Mouse (Mus musculus) embryonic facial prominence, embryonic 15.5 days (tissue): ENCODE data around the gene Tfdp1. TPM values are rescaled to one million over a fixed set of nuclear protein-coding genes. Genes with fewer than 3 reads are reported as not detected.

Experiments used
- ATAC-seq: fragments of 200-750 bp; cut with Nextera tagmentation; 2 replicates; pipeline ENCODE4 v1.8.0; 2017; ENCODE audit warnings: low read depth, moderate TSS enrichment; ENCODE audit not compliant: insufficient number of reproducible peaks, low FRiP score, low TSS enrichment
- H3K27ac ChIP-seq: fragments of 300-500 bp; sonication (generic); replicated peaks from 2 replicates; pipeline ENCODE4 v1.5.1; 2015; ENCODE audit warnings: mild to moderate bottlenecking, inconsistent platforms
- H3K27me3 ChIP-seq: fragments of 300-500 bp; sonication (generic); 2 replicates; pipeline ENCODE4 v1.6.1; 2015; ENCODE audit warnings: inconsistent platforms
- H3K36me3 ChIP-seq: fragments of 300-500 bp; sonication (generic); 2 replicates; pipeline ENCODE4 v1.6.1; 2015; ENCODE audit warnings: mild to moderate bottlenecking, inconsistent platforms
- H3K4me1 ChIP-seq: fragments of 300-500 bp; sonication (generic); 2 replicates; pipeline ENCODE4 v1.6.1; 2015; ENCODE audit warnings: inconsistent platforms
- H3K4me2 ChIP-seq: fragments of 300-500 bp; sonication (generic); replicated peaks from 2 replicates; pipeline ENCODE4 v1.6.1; 2015; ENCODE audit warnings: mild to moderate bottlenecking, inconsistent platforms
- H3K4me3 ChIP-seq: fragments of 300-500 bp; sonication (generic); replicated peaks from 2 replicates; pipeline ENCODE4 v1.5.1; 2015; ENCODE audit warnings: mild to moderate bottlenecking, inconsistent platforms
- H3K9ac ChIP-seq: fragments of 300-500 bp; sonication (generic); 2 replicates; pipeline ENCODE4 v1.6.1; 2015; ENCODE audit warnings: inconsistent platforms
- H3K9me3 ChIP-seq: fragments of 300-500 bp; sonication (generic); replicated peaks from 2 replicates; pipeline ENCODE4 v1.6.1; 2016; ENCODE audit warnings: inconsistent platforms
- WGBS: fragments of 180-500 bp; shearing (Covaris S2); methylation state at CpG from one replicate; pipeline ENCODE4 v1.1.7; 2015; 5-methylcytosine and 5-hydroxymethylcytosine counted together
- polyA plus RNA-seq: library from polyadenylated mRNA; unstranded; fragments of >200 nt; fragmentation: Nextera tagmentation; extraction: Ambion mirVana; gene quantifications from 2 replicates; pipeline ENCODE4 v1.2.1, GENCODE M21; 2015

Tfdp1 gene
- polyA plus RNA-seq, 1 experiment from 2014 or later: 154 TPM

GRCm38 (mm10) chr8:13388744-13389143, 50.2 kb downstream of the Tfdp1 start:
- no peaks in the 10 kb centered on the region for H3K4me1 ChIP-seq
- H3K9me3 ChIP-seq: no peaks in the 10 kb centered on the region
- ATAC-seq: no peak
- no peaks in the 10 kb centered on the region for H3K36me3 ChIP-seq
- H3K27ac ChIP-seq: no peak overlapping the region
- H3K9ac ChIP-seq: no peak overlapping the region
- no peak overlapping the region for H3K4me3 ChIP-seq
- no peak overlapping the region for H3K4me2 ChIP-seq
- WGBS: 66% methylated on average over 2 of the region's 2 CpGs
- H3K27me3 ChIP-seq: no peaks in the 10 kb centered on the region

- WGBS: 83% methylated on average over 7 of the region's 7 CpGs
- H3K9me3 ChIP-seq: no peaks in the 10 kb centered on the region
- H3K9ac ChIP-seq: no peak overlapping the region
- no peaks in the 10 kb centered on the region for H3K27me3 ChIP-seq
- H3K4me1 ChIP-seq: no peaks in the 10 kb centered on the region
- ATAC-seq: no peak
- H3K27ac ChIP-seq: no peak overlapping the region
- no peaks in the 10 kb centered on the region for H3K36me3 ChIP-seq
- H3K4me2 ChIP-seq: no peak overlapping the region
- no peak overlapping the region for H3K4me3 ChIP-seq
Measured at GRCm38 (mm10) chr8:13393869-13394268, 55.3 kb downstream of the Tfdp1 start.

GRCm38 (mm10) chr8:13396725-13397124, 58.2 kb downstream of the Tfdp1 start, which contains the start of gene Atp4b:
Gene Atp4b (minus strand): TSS chr8:13396825.
- H3K36me3 ChIP-seq: no peaks in the 10 kb centered on the region
- H3K27me3 ChIP-seq: no peaks in the 10 kb centered on the region
- H3K4me3 ChIP-seq: no peak within 1 kb of the TSS
- ATAC-seq: no peak
- H3K9me3 ChIP-seq: no peaks in the 10 kb centered on the region
- WGBS: 82% methylated on average over 5 of the region's 5 CpGs
- H3K9ac ChIP-seq: no peak within 1 kb of the TSS
- no peaks in the 10 kb centered on the region for H3K4me1 ChIP-seq
- no peak within 1 kb of the TSS for H3K27ac ChIP-seq
- no peak within 1 kb of the TSS for H3K4me2 ChIP-seq

DNA sequence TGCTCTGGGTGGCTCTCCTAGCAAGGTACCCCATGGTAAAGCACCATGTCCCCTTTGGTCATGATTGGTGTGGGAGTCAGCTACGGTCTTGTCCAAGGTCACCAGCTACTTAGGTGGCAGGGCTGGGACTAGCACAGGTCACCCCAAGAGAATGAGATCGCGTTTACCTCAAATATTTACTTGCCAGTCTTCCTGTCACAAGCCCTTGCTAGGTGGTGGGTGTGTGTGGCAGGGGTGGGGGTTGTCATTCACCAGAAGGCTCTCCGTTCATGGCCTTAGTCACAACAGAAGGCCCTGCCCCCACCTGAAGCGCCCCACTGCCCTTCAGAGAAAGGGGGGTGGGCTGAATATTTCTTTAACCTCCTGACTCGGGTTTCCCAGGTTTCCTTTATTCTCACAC, 65.0 kb downstream of the Tfdp1 start:
- Histone ChIP-seq H3K27ac (no peak overlapping the region), H3K27me3 (no peaks in the 10 kb centered on the region), H3K9ac (no peak overlapping the region), H3K9me3 (no peaks in the 10 kb centered on the region), H3K4me3 (no peak overlapping the region), H3K4me1 (no peaks in the 10 kb centered on the region), H3K36me3 (no peaks in the 10 kb centered on the region), H3K4me2 (no peak overlapping the region)
- WGBS: 73% methylated on average over 6 of the region's 6 CpGs
- no peak for ATAC-seq

- no peaks in the 10 kb centered on the region for H3K36me3 ChIP-seq
- ATAC-seq: no peak
- no peak within 1 kb of the TSS for H3K4me3 ChIP-seq
- H3K4me1 ChIP-seq: no peaks in the 10 kb centered on the region
- no peaks in the 10 kb centered on the region for H3K9me3 ChIP-seq
- H3K4me2 ChIP-seq: no peak within 1 kb of the TSS
- H3K9ac ChIP-seq: no peak within 1 kb of the TSS
- WGBS: 80% methylated on average over 5 of the region's 5 CpGs
- no peak within 1 kb of the TSS for H3K27ac ChIP-seq
- no peaks in the 10 kb centered on the region for H3K27me3 ChIP-seq
Measured at GRCm38 (mm10) chr8:13404666-13405131, 66.1 kb downstream of the Tfdp1 start, which contains the start of gene Grk1. Gene Grk1 (plus strand): TSS chr8:13405081.

- no peak overlapping the region for H3K4me3 ChIP-seq
Measured at GRCm38 (mm10) chr8:13406011-13406410, 67.5 kb downstream of the Tfdp1 start.

DNA sequence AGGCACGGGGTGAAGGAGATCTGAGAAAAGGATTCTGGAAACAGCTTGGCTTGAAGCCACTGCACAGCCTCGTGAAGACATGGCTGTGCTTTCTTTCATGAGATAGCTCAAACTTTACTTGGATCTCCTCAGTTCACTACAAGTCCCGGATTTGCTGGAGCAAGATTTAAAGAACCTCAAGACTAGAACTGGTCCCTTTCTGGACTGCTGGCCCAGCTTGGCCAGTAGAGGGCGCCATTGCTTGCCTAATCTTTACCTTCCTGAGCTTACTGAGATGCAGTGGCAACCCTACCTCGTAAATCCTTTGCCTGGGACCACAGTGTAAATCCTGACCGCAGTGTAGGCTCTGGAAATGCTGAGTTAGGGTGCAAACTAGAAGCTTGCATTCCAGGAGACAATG, 73.0 kb downstream of the Tfdp1 start:
- Histone ChIP-seq H3K27me3 (peaks cover 6% of the 10 kb centered on the region; the same call in 1 of the 2 replicates), H3K4me2 (no peak overlapping the region), H3K9ac (no peak overlapping the region), H3K36me3 (no peaks in the 10 kb centered on the region), H3K27ac (no peak overlapping the region), H3K9me3 (no peaks in the 10 kb centered on the region), H3K4me1 (no peaks in the 10 kb centered on the region), H3K4me3 (no peak overlapping the region)
- WGBS: 31% methylated on average over 6 of the region's 6 CpGs
- ATAC-seq: no peak

More at GRCm38 (mm10) chr8:13406011-13406410, 67.5 kb downstream of the Tfdp1 start:
- H3K4me1 ChIP-seq: no peaks in the 10 kb centered on the region
- ATAC-seq: no peak
- H3K27ac ChIP-seq: no peak overlapping the region
- no peak overlapping the region for H3K9ac ChIP-seq
- WGBS: 72% methylated on average over 5 of the region's 5 CpGs
- H3K27me3 ChIP-seq: peaks cover 3% of the 10 kb centered on the region; the same call in 1 of the 2 replicates
- no peaks in the 10 kb centered on the region for H3K9me3 ChIP-seq
- H3K4me2 ChIP-seq: no peak overlapping the region
- H3K36me3 ChIP-seq: no peaks in the 10 kb centered on the region

GRCm38 (mm10) chr8:13412891-13413558, 74.5 kb downstream of the Tfdp1 start:
- H3K36me3 ChIP-seq: no peaks in the 10 kb centered on the region
- H3K27ac ChIP-seq: no peak overlapping the region
- peaks cover 6% of the 10 kb centered on the region; the same call in 1 of the 2 replicates for H3K27me3 ChIP-seq
- WGBS: 61% methylated on average over 13 of the region's 13 CpGs
- no peak overlapping the region for H3K4me3 ChIP-seq
- no peak for ATAC-seq
- no peak overlapping the region for H3K4me2 ChIP-seq
- no peak overlapping the region for H3K9ac ChIP-seq
- no peaks in the 10 kb centered on the region for H3K9me3 ChIP-seq
- no peaks in the 10 kb centered on the region for H3K4me1 ChIP-seq

GRCm38 (mm10) chr8:13413823-13414390, 75.4 kb downstream of the Tfdp1 start:
- no peak for ATAC-seq
- Histone ChIP-seq H3K9me3 (no peaks in the 10 kb centered on the region), H3K36me3 (no peaks in the 10 kb centered on the region), H3K4me3 (no peak overlapping the region), H3K27ac (no peak overlapping the region), H3K4me1 (no peaks in the 10 kb centered on the region), H3K4me2 (no peak overlapping the region), H3K27me3 (peaks cover 6% of the 10 kb centered on the region; the same call in 1 of the 2 replicates), H3K9ac (no peak overlapping the region)
- WGBS: 46% methylated on average over 12 of the region's 12 CpGs

GRCm38 (mm10) chr8:13415879-13416278, 77.3 kb downstream of the Tfdp1 start:
- Histone ChIP-seq H3K9ac (no peak overlapping the region), H3K4me3 (no peak overlapping the region), H3K27me3 (peaks cover 3% of the 10 kb centered on the region; the same call in 1 of the 2 replicates), H3K27ac (no peak overlapping the region), H3K4me1 (no peaks in the 10 kb centered on the region), H3K36me3 (no peaks in the 10 kb centered on the region), H3K4me2 (no peak overlapping the region), H3K9me3 (no peaks in the 10 kb centered on the region)
- 60% methylated on average over 10 of the region's 10 CpGs for WGBS
- ATAC-seq: no peak

DNA sequence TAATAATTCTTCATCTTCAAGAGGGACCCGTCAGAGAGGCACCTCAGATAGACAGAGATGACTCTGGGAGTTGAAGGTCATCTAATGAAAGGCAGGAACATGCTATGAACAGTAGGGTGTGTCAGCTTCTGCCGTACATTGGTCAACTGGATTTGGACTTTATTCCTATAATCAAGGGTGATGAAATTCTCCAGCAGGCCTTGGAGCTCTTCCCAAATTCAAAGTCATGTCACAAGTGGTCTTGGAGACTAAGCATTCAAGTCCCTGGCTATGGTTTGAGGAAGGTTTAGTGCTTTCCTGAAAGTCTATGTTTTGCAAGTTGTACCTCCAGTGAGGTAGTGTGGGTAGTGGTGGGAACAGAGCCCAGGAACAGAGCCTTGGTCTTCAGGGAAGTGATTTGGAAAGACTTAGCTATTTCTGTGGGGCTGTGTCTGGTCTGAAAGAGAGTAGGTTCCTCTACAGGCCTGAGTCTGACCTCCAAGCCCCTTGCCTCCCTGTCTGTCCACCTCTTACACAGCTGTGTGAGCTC, 80.6 kb downstream of the Tfdp1 start:
- WGBS: 71% methylated on average over 2 of the region's 2 CpGs
- Histone ChIP-seq H3K27me3 (peaks cover 3% of the 10 kb centered on the region; the same call in 1 of the 2 replicates), H3K4me3 (no peak overlapping the region), H3K9me3 (no peaks in the 10 kb centered on the region), H3K36me3 (no peaks in the 10 kb centered on the region), H3K27ac (no peak overlapping the region), H3K4me1 (no peaks in the 10 kb centered on the region), H3K4me2 (no peak overlapping the region), H3K9ac (no peak overlapping the region)
- ATAC-seq: no peak
